Mouse (Mus musculus): Measurements from ENCODE around the gene Slc44a2. TPM values are rescaled to one million over a fixed set of nuclear protein-coding genes. Genes with fewer than 3 reads are reported as not detected.

The Slc44a2 gene
- total and polyA plus RNA-seq, 3 experiments, result 22.1 to 62.9 (median 36.5) TPM

DNA sequence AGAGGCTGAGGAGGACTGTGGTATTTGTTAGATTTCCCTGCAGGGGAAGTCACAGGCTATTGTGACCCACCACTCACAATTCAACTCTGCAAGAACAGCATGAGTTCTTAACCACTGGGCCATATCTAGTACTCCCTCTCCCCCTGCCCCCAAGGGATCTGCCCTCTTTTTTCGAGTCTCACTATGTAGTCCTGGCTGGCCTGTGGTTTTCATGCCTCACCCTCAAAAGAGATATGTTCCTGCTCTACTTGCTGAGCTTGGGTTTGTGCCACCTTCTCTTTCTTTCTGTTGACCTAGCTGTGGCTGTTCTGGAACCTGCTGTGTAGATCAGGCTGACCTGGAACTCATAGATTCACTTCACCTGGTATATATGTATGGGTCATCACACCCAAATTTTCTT is 52.0 kb downstream of the Slc44a2 start:
- Histone ChIP-seq H3K4me2 (ENCODE audit: insufficient read depth, low read depth, poor library complexity, severe bottlenecking) (no peak overlapping the region), H3K4me3 (replicated peaks in 1 of 3; ENCODE audit: low read depth in 2 of 3, low read length in 2 of 3, poor library complexity in 1 of 3) (no peak overlapping the region), H3K4me1 (ENCODE audit: control insufficient read depth in 1 of 2, insufficient read depth in 2 of 2) (peaks cover 5 to 36% of the 10 kb centered on the region in 2 experiments; a peak in 3 of 4 replicates), H3K9me3 (replicated peaks; ENCODE audit: low read length) (no peaks in the 10 kb centered on the region), H3K36me3 (replicated peaks in 1 of 2; ENCODE audit: control insufficient read depth in 1 of 2, insufficient read depth in 1 of 2, low read length in 1 of 2) (peaks cover 31 to 58% of the 10 kb centered on the region in 2 experiments), H3K79me2 (replicated peaks; ENCODE audit: control insufficient read depth, extremely low read depth, insufficient read depth, poor library complexity, severe bottlenecking) (peaks cover 91% of the 10 kb centered on the region), H3K9ac (ENCODE audit: insufficient read depth, low read depth) (no peak overlapping the region), H3K27ac (ENCODE audit: insufficient read depth, low read depth) (no peak overlapping the region), H3K27me3 (replicated peaks) (no peaks in the 10 kb centered on the region)
- dilution Hi-C loops (cut with MboI; ENCODE audit: extremely low pct_ligation_motif_present, extremely low pct_unique_long_range_greater_than_20kb, low sequenced_read_pairs), result no loop called here
- TF ChIP-seq JUN (IDR thresholded peaks at IDR 0.05; ENCODE audit: insufficient read depth, low read depth, low read length), result no peak
- no peak for TF ChIP-seq IRF4 (IDR thresholded peaks at IDR 0.05; ENCODE audit: low read depth, low read length)
- TF ChIP-seq ZMIZ1 (IDR thresholded peaks at IDR 0.05; ENCODE audit: low read depth, low read length), result no peak
- no peak for TF ChIP-seq KAT2A (IDR thresholded peaks at IDR 0.05; ENCODE audit: insufficient replicate concordance, low read length)
- no peak for TF ChIP-seq NRF1 (IDR thresholded peaks at IDR 0.05; ENCODE audit: low read depth, low read length)
- no peak for TF ChIP-seq MAX (IDR thresholded peaks at IDR 0.05; ENCODE audit: low read length)
- TF ChIP-seq SMC3 (IDR thresholded peaks at IDR 0.05; ENCODE audit: low read depth, low read length), result no peak
- in situ Hi-C loops (cut with MboI; ENCODE audit: low pct_ligation_motif_present, low pct_unique_long_range_greater_than_20kb, low sequenced_read_pairs), result no loop called here
- DNase-seq (ENCODE audit: extremely low read depth), result peak; percentile 20

DNA sequence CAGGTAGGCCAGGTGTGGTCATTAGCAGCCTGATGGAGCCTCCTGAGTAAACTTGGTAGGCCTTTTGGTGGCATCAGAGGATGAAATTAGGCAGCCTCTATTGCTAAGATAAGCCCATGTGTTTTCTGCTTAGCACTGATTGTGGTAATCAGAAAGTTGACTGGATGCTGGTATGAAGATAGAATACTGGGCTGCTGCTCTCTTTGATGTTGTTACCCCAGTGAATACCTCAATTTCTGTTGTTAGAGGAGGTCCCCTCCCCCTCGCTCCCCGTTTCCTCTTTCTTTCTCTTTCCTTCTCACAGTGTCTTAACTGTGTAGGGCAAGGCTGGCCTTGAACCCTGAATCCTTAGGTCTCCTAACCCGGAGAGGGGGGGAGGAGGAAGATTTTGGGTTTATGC is 58.7 kb downstream of the Slc44a2 start:
- H3K27ac ChIP-seq (ENCODE audit: insufficient read depth, low read depth), result no peak overlapping the region
- peaks cover 49 to 88% of the 10 kb centered on the region in 2 experiments for H3K36me3 ChIP-seq (replicated peaks in 1 of 2; ENCODE audit: control insufficient read depth in 1 of 2, insufficient read depth in 1 of 2, low read length in 1 of 2)
- dilution Hi-C loops (cut with MboI; ENCODE audit: extremely low pct_ligation_motif_present, extremely low pct_unique_long_range_greater_than_20kb, low sequenced_read_pairs) (no loop called here), in situ Hi-C loops (cut with MboI; ENCODE audit: low pct_ligation_motif_present, low pct_unique_long_range_greater_than_20kb, low sequenced_read_pairs) (no loop called here)
- H3K9ac ChIP-seq (ENCODE audit: insufficient read depth, low read depth), result no peak overlapping the region
- peaks cover 100% of the 10 kb centered on the region for H3K79me2 ChIP-seq (replicated peaks; ENCODE audit: control insufficient read depth, extremely low read depth, insufficient read depth, poor library complexity, severe bottlenecking)
- TF ChIP-seq ZC3H11A (IDR thresholded peaks at IDR 0.05; ENCODE audit: low read depth, low read length) (no peak), MAX (IDR thresholded peaks at IDR 0.05; ENCODE audit: low read length) (no peak), USF1 (IDR thresholded peaks at IDR 0.05; ENCODE audit: low read depth, low read length) (no peak), RCOR1 (conservative IDR thresholded peaks at IDR 0.05; ENCODE audit: low read depth, low read length) (no peak), ZKSCAN1 (IDR thresholded peaks at IDR 0.05; ENCODE audit: borderline replicate concordance, low read depth, low read length) (no peak), POLR2AphosphoS2 (IDR thresholded peaks at IDR 0.05; ENCODE audit: low read depth, low read length) (no peak), MEF2A (IDR thresholded peaks at IDR 0.05; ENCODE audit: borderline replicate concordance, low read depth, low read length) (no peak), MXI1 (IDR thresholded peaks at IDR 0.05; ENCODE audit: low read depth, low read length) (no peak), NRF1 (IDR thresholded peaks at IDR 0.05; ENCODE audit: low read depth, low read length) (no peak), MAFK (IDR thresholded peaks at IDR 0.05; ENCODE audit: insufficient replicate concordance, low read length) (no peak), ETS1 (conservative IDR thresholded peaks at IDR 0.05; ENCODE audit: low read depth, low read length) (no peak), SMC3 (IDR thresholded peaks at IDR 0.05; ENCODE audit: low read depth, low read length) (no peak), UBTF (IDR thresholded peaks at IDR 0.05; ENCODE audit: low read depth, low read length) (no peak), JUND (conservative IDR thresholded peaks at IDR 0.05; ENCODE audit: low read depth, low read length) (no peak), USF2 (conservative IDR thresholded peaks at IDR 0.05; ENCODE audit: low read depth, low read length) (no peak), TCF12 (IDR thresholded peaks at IDR 0.05; ENCODE audit: low read depth, low read length) (no peak), ZNF384 (IDR thresholded peaks at IDR 0.05; ENCODE audit: low read depth, low read length) (no peak), ELF1 (IDR thresholded peaks at IDR 0.05; ENCODE audit: low read depth, low read length) (no peak), E2F4 (IDR thresholded peaks at IDR 0.05; ENCODE audit: insufficient replicate concordance, low read depth, low read length) (no peak), CTCF (conservative IDR thresholded peaks at IDR 0.05 in 1 of 2, IDR thresholded peaks at IDR 0.05 in 1 of 2; ENCODE audit: low read depth in 2 of 2, low read length in 2 of 2) (no peak)
- no peak for DNase-seq (ENCODE audit: extremely low read depth)
- peaks cover 0 to 11% of the 10 kb centered on the region in 2 experiments; a peak in 2 of 4 replicates for H3K4me1 ChIP-seq (ENCODE audit: control insufficient read depth in 1 of 2, insufficient read depth in 2 of 2)
- H3K4me3 ChIP-seq (replicated peaks in 1 of 3; ENCODE audit: low read depth in 2 of 3, low read length in 2 of 3, poor library complexity in 1 of 3), result no peak overlapping the region
- H3K9me3 ChIP-seq (replicated peaks; ENCODE audit: low read length), result no peaks in the 10 kb centered on the region
- no peak overlapping the region for H3K4me2 ChIP-seq (ENCODE audit: insufficient read depth, low read depth, poor library complexity, severe bottlenecking)
- H3K27me3 ChIP-seq (replicated peaks), result no peaks in the 10 kb centered on the region

Data from CH12.LX (cell line).